Mouse (Mus musculus): ENCODE measurements around the gene Prdm11. TPM values are rescaled to one million over a fixed set of nuclear protein-coding genes. Genes with fewer than 3 reads are reported as not detected.

Gene Prdm11
- total and polyA plus RNA-seq, 3 experiments: 0.05 to 1.8 (median 0.06) TPM

DNA sequence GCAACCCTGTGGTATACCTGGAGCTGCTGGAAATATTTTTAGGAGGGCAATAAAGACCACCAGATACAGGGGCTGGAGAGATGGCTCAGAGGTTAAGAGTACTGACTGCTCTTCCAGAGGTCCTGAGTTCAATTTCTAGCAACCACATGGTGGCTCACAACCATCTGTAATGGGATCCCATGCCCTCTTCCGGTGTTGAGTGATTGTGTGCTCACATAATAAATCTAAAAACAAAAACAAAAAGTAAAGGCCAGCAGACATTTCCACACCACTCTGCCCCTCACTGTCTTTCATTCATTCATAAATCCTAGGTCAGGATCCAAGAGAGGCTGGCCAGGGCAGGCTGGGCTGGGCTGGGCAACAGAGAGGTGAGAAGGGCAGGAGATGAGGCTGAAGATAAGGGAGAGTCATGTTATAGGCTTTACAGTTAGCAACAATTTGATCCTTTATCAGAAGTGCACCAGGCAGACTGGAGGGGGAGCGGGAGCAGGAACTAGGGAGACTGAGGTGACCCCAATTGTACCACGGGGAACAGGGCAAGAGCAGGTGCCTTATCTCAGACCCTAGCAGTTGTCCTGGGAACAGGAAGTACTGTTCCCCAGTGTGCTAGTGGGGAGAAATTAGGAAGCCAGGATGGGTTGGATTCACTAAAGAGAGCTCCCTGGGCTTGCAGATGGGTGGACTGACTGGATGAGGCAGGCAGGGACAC, 2.4 kb downstream of the Prdm11 start:
- H3K4me3 ChIP-seq (replicated peaks in 1 of 3; ENCODE audit: low read depth in 2 of 3, low read length in 2 of 3, poor library complexity in 1 of 3): no peak overlapping the region
- dilution Hi-C loops (cut with MboI; ENCODE audit: extremely low pct_ligation_motif_present, extremely low pct_unique_long_range_greater_than_20kb, low sequenced_read_pairs): no loop called here
- H3K79me2 ChIP-seq (replicated peaks; ENCODE audit: control insufficient read depth, extremely low read depth, insufficient read depth, poor library complexity, severe bottlenecking): no peaks in the 10 kb centered on the region
- no peaks in the 10 kb centered on the region for H3K36me3 ChIP-seq (replicated peaks in 1 of 2; ENCODE audit: control insufficient read depth in 1 of 2, insufficient read depth in 1 of 2, low read length in 1 of 2)
- H3K4me1 ChIP-seq (ENCODE audit: control insufficient read depth in 1 of 2, insufficient read depth in 2 of 2): no peaks in the 10 kb centered on the region
- H3K27ac ChIP-seq (ENCODE audit: insufficient read depth, low read depth): no peak overlapping the region
- no peak overlapping the region for H3K9ac ChIP-seq (ENCODE audit: insufficient read depth, low read depth)
- H3K9me3 ChIP-seq (replicated peaks; ENCODE audit: low read length): no peaks in the 10 kb centered on the region
- in situ Hi-C loops (cut with MboI; ENCODE audit: low pct_ligation_motif_present, low pct_unique_long_range_greater_than_20kb, low sequenced_read_pairs): no loop called here
- TF ChIP-seq RCOR1 (conservative IDR thresholded peaks at IDR 0.05; ENCODE audit: low read depth, low read length) (no peak), USF1 (IDR thresholded peaks at IDR 0.05; ENCODE audit: low read depth, low read length) (no peak), USF2 (conservative IDR thresholded peaks at IDR 0.05; ENCODE audit: low read depth, low read length) (no peak), NELFE (IDR thresholded peaks at IDR 0.05; ENCODE audit: low read depth, low read length) (no peak), ELF1 (IDR thresholded peaks at IDR 0.05; ENCODE audit: low read depth, low read length) (no peak), BHLHE40 (IDR thresholded peaks at IDR 0.05; ENCODE audit: low read depth, low read length) (no peak), MXI1 (IDR thresholded peaks at IDR 0.05; ENCODE audit: low read depth, low read length) (no peak), CTCF (conservative IDR thresholded peaks at IDR 0.05 in 1 of 2, IDR thresholded peaks at IDR 0.05 in 1 of 2; ENCODE audit: low read depth in 2 of 2, low read length in 2 of 2) (no peak)
- H3K27me3 ChIP-seq (replicated peaks): peaks cover 85% of the 10 kb centered on the region
- no peak overlapping the region for H3K4me2 ChIP-seq (ENCODE audit: insufficient read depth, low read depth, poor library complexity, severe bottlenecking)
- DNase-seq (ENCODE audit: extremely low read depth): no peak

DNA sequence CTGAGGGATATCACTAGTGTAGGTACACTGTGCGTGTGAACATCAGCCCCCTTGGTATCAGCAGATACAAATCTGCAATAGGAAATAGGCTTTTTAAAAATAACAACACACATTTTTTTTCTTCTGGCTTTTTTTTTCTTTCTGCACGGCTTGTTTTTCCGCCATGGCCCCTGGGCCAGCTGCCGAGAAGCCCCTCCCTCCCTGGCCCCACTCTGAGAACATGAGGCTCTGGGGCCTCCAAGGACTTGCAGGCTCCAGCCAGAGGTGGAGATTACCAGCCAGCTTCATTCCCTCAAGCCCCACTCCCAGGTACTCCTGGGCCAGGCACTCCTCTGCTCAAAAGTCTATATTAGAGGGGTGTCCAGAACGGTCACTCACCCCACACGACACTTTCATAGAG, 4.5 kb downstream of the Prdm11 start:
- no peak overlapping the region for H3K4me2 ChIP-seq (ENCODE audit: insufficient read depth, low read depth, poor library complexity, severe bottlenecking)
- no peaks in the 10 kb centered on the region for H3K79me2 ChIP-seq (replicated peaks; ENCODE audit: control insufficient read depth, extremely low read depth, insufficient read depth, poor library complexity, severe bottlenecking)
- dilution Hi-C loops (cut with MboI; ENCODE audit: extremely low pct_ligation_motif_present, extremely low pct_unique_long_range_greater_than_20kb, low sequenced_read_pairs) (no loop called here), in situ Hi-C loops (cut with MboI; ENCODE audit: low pct_ligation_motif_present, low pct_unique_long_range_greater_than_20kb, low sequenced_read_pairs) (no loop called here)
- TF ChIP-seq MAFK (IDR thresholded peaks at IDR 0.05; ENCODE audit: insufficient replicate concordance, low read length) (no peak), ZC3H11A (IDR thresholded peaks at IDR 0.05; ENCODE audit: low read depth, low read length) (no peak), USF1 (IDR thresholded peaks at IDR 0.05; ENCODE audit: low read depth, low read length) (no peak), NELFE (IDR thresholded peaks at IDR 0.05; ENCODE audit: low read depth, low read length) (no peak), ZNF384 (IDR thresholded peaks at IDR 0.05; ENCODE audit: low read depth, low read length) (no peak), MAX (IDR thresholded peaks at IDR 0.05; ENCODE audit: low read length) (no peak), ZMIZ1 (IDR thresholded peaks at IDR 0.05; ENCODE audit: low read depth, low read length) (no peak), MYC (IDR thresholded peaks at IDR 0.05; ENCODE audit: low read depth, low read length) (no peak), MAZ (IDR thresholded peaks at IDR 0.05; ENCODE audit: low read depth, low read length) (no peak), ELF1 (IDR thresholded peaks at IDR 0.05; ENCODE audit: low read depth, low read length) (no peak), TCF12 (IDR thresholded peaks at IDR 0.05; ENCODE audit: low read depth, low read length) (no peak), RCOR1 (conservative IDR thresholded peaks at IDR 0.05; ENCODE audit: low read depth, low read length) (no peak)
- no peak for DNase-seq (ENCODE audit: extremely low read depth)
- H3K27ac ChIP-seq (ENCODE audit: insufficient read depth, low read depth): no peak overlapping the region
- H3K9me3 ChIP-seq (replicated peaks; ENCODE audit: low read length): no peaks in the 10 kb centered on the region
- no peaks in the 10 kb centered on the region for H3K36me3 ChIP-seq (replicated peaks in 1 of 2; ENCODE audit: control insufficient read depth in 1 of 2, insufficient read depth in 1 of 2, low read length in 1 of 2)
- H3K4me3 ChIP-seq (replicated peaks in 1 of 3; ENCODE audit: low read depth in 2 of 3, low read length in 2 of 3, poor library complexity in 1 of 3): no peak overlapping the region
- H3K27me3 ChIP-seq (replicated peaks): peaks cover 85% of the 10 kb centered on the region
- no peaks in the 10 kb centered on the region for H3K4me1 ChIP-seq (ENCODE audit: control insufficient read depth in 1 of 2, insufficient read depth in 2 of 2)
- H3K9ac ChIP-seq (ENCODE audit: insufficient read depth, low read depth): no peak overlapping the region

All from CH12.LX (cell line).